Mouse (Mus musculus) urinary bladder, postnatal 14 days (tissue): Measurements from ENCODE around the gene Snap91.

Source experiments
- DNase-seq: peaks from one replicate; pipeline ENCODE4 v3.0.0; 2021; ENCODE audit warnings: low spot score

Snap91 gene

DNA sequence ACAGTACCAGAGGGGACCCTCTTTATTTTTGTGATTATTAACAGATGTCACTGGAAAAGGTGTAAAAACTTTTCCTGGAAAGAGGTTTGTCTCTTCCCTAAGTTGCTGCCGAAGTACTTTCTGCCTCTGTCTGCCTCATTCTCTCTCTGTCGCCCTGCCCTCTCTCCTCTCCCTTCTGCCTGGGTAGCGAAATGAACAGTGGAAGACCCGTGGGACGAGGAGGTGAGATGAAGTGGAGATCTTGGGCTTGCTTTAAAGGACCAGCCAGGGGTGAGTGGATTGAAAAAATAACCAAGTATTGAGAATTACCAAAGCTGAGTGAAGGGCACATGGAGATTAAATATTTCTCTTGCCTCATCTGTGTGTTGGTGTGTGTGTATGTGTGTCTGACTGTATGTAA, 136.4 kb downstream of the Snap91 start:
- DNase-seq: no peak

DNA sequence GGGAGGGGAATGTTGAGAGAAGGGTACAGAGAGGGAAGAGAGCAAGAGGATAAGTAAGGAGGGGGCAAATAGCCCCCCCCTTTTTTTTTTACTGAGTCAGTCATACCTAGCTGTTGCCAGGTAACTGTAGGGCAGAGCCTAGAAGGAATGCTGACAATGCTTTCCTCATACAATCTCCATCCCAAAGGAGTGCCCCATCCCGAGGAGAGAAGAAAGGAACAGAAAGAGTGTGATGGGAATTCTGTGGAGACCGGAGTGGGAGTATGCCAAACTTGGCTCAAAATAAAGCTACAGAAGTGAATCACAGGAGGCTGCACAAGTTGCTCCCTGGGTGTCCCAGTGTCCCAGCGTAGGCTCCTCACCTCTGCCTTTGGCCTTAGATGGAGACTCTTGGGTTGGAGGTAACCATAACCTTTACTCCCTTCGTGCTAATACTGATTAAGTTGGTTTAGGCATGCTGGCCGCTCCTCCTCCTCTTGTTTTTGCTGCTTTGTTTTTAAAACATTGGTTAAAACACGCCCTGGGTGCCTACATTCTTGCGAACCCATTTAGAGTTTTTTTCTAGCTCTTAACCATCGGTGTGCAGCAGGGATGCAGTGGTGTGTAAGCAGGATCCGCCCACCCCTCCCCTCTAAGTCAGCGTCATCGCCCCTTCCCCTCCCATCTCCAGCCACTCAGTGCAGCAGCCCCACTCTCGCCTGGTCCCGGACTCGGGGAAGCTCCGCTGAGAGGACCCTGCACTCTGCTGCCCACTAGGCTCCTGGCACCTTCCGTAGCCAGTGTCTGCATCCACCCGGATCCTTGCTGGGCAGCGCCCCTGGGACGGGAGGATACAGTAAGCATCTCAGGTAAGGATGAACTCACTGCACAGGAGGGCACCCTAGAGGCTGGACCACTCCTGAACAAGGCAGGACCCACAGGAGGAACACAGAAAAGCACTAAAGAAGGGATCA, 137.2 kb downstream of the Snap91 start, which contains the start of gene Prss35:
Prss35 (plus strand) TSS at position 691 of the 953 bp plus-strand sequence.
- DNase-seq: no peak

DNA sequence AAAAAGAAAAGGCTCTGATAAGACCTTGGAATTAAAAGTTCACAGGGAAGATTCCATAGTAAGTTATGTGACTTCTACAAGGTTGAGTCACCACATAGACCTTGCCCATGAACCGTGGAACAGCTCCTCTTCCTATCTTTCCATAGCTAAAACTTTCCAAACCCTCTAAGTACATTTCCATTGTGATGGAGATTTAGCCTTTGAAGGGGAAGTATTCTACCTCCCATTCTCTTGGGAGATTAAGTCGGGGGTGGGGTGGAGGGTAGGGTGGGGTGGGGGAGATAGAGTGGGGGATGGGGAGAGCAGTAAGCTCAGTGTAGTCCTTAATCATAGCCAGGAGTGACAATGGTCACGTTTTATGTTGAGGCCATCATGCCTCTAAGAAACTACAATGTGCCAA, 140.5 kb downstream of the Snap91 start:
- DNase-seq: no peak

DNA sequence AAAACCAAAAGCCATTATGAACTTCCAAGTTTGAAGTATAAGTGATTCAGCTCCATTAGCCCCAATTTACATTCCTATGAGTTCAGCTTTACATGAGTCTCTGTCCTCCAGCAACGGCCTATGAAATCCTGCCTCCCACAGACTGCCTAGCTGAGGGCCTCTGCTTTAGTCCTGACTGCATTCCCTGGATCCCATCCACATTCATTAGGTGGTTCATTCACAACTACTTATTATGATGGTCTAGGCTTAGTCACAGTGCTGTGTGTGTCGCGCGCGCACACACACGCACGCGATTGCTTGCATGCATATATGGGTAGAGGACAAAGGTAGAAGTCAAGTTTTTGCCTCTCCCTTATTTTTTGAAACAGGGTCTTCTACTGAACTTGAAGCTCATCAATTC, 141.7 kb downstream of the Snap91 start:
- DNase-seq: no peak

DNA sequence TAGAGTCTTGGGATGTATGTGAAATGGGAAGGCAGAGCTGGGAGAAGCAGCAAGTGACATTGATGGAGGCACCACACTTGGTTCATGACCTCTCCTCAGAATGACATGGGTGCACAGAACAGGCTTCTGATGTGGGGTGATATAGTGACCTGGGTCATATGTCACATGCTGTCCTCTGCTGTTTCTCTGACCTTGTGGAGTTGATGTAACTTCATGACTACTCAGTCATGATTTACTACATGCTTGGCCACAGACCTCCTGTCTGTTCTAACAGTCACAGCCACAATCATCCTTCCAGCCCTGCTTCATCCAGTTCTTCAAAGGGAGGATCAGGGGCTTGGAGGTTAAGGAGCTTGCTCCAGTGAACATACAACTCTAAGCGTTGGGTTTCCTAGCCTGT, 142.4 kb downstream of the Snap91 start:
- no peak for DNase-seq

DNA sequence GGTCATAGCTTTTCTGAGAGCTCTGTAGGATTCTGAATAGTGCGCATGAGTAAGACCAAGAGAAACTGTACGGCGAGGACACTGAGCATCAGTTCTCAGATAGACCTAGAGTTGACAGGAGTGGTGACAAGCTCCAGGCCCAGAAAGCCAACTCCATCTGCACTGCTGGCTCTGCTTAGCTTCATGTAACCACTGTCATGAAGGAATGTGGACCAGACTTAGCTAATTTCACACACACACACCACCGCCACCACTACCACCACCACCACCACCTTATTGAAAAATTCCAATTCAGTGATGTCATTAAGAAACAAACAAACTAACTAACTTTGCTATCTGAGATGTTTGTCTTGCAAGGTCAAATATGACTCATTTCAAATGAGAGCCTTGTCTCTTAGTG, 143.5 kb downstream of the Snap91 start:
- no peak for DNase-seq

DNA sequence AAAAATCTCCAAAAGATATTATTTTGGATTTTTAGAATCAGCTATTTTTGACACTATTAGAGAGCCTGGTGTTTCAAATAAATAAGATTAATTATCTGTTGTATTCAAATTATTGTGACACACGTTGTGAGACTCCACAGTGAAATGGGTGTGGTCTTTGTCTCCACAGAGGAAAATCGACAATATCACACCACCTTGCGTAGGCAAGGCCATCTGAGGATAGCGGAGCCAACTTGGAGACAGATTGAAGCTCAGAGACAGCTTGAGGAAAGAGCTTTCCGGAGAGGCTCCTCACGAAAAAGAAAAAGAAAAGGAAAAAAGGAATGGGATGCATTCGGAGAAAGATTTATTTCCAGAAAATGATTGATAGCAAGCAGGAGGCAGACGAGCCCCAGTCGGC, 145.7 kb downstream of the Snap91 start:
- DNase-seq: no peak

DNA sequence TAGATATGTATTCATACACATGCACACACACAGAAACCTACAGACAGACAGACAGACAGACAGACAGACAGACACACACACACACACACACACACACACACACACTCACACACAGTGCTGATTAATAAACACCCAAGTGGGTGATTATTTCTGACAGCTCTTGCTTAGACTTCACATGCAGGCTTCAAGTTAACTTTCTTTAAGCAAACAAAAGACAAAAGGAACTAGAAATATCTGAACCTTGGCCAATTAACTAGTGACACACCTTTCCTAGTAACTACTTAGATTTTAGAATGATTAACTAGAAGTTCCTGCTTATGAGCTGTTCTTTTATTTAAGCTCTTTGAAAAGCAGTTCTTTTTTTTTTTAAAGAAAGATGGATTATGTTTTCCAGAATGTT, 146.1 kb downstream of the Snap91 start:
- no peak for DNase-seq

DNA sequence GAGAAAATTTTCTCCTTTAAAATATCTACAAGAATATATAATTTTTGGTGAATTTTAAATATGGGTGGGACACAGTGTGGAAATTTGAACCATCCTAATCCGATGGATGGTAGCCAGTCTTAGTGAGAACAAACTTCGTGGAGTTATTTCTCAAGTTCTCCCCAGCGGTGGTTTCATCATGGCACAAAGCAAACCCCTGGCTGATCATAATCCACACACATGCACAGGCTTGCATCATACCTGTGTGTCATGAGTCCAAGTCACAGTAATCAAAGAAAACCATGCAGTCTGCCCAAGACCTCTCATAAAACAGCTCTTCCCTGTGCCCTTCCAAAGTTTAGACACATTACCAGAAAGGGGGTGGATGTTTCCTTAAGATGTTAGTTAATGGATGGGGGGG, 150.6 kb downstream of the Snap91 start:
- DNase-seq: no peak

DNA sequence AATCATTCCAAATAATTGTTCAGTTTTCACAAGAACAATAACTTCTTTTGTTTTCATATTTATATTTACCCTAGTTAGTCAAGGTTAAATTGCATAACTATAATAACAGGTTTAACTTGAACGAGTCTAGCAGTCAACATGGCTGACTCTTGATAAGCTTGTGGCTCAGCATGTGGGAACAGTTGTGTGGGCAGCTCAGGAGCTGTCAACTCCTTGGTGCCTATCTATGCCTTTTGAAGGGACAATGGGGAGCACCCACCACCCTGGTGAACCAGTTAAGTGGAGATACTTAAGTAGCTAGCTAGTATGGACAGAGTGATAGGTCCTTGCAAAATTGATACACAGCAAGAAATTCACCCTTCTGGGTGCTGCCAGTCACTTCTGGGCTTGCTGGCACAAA, 151.4 kb downstream of the Snap91 start:
- DNase-seq: no peak

DNA sequence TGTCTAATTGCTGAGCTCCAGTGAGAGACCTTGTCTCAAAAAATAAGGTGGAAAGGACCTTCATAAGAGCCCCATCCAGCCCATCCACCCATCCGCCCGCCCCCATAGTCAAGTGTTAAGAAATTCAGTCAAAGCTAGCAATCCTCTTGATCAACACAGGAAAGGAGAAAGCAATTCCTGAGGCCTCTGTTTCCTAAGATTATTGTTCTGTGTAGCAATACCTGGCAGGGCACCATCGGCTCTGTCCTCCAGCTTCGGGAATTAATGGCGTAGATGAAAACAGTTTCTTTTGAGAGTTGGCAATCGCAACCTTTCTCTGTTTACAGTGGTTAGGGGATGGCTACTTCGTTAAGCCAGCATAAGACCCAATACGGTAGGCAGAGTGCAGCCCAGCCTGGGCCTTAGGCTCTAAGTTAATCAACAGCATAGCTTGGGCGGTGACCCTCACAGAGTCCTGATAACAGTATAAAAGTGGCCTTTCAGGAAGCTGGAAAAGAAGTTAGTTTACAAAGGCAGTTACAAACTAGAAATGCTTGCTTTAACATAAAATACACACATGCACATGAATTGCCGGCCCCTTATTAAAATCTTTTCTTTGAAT, 152.1 kb downstream of the Snap91 start:
- DNase-seq: no peak

DNA sequence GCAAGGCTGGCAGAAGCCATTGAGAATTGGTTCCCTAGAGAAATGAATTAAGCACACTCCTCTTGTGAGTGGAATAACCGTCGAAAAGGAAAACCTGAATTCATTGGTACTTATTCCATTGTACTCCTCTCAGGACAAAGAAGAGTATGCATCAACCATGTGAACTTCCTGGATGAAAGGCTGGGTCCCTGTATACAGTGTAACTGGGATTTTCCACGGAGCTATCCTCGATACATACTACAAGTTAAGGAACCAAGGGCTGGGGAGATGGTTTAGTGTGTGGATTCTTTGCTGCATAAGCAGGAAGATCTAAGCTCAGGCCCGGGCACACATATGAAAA, 154.1 kb downstream of the Snap91 start:
- no peak for DNase-seq

DNA sequence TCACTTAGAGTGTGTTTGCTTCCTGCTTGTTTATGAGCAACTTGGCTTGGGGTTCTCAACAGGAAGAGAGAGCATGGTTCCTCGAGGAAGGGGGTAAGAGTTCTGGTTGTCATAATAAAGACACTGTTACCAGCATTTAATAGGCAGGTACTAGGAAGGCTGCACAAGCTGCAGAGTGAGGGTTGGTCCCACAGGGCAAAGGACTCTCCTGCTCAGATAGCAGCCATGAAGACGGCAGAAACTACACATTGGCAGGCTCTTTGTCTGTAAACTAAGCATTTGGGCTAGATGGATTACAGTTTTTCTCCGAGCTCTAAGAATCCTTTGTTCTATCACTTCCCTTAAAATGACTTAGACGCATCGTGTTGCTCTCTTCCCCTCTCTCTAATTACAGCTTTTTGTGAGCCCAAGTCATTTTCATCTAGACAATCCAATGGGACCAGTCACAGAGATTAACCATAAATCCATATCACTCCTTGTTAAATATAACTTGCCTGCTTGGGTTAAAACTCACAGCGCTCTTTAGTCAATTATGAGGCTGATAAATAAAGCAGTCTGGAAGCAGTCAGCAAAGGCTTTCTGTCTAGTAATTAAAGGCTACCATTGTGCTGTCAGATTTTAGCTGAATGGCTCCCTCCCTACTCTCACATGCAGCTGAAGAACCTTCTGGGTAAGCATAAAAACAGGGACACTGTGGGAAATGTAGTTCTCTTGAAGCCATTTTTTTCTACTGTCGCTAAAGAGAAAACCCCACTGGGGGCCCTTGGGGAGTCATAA, 154.7 kb downstream of the Snap91 start:
- no peak for DNase-seq

DNA sequence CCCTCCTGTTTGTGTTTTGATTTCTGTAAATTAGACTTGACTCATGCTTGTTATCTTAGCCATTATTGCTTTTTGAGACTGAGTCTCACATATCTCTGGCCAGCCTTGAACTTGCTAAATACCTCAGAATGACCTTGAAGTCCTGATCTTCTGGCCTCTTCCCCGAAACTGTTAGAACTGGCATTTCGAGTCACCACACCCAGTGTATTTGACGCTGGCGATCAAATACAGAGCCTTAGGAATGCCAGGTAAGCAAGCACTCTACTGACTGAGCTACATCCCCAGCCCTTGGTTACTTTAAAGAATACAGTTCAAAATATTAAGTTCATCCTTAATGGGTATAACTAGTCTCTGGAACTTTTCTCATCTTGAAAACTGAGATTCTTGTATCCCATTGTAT, 155.4 kb downstream of the Snap91 start:
- no peak for DNase-seq

DNA sequence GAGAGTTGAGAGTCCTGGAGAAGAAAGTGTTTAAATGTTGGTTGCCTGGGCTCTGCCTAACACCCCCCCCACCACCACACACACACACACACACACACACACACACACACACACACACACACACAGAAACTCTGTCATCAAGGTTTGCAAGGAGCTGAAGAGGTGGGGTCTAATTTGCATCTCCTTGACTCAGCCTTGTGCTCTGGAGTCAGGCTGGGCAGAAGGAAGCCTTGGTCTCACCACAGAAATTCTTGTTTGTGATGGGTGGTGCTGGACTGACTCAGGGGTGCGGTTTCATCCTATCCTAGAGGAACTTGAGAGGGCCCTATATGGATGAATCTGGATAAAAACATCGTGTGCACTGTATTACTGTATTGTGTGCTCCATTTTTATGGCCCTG, 159.7 kb downstream of the Snap91 start:
- no peak for DNase-seq

DNA sequence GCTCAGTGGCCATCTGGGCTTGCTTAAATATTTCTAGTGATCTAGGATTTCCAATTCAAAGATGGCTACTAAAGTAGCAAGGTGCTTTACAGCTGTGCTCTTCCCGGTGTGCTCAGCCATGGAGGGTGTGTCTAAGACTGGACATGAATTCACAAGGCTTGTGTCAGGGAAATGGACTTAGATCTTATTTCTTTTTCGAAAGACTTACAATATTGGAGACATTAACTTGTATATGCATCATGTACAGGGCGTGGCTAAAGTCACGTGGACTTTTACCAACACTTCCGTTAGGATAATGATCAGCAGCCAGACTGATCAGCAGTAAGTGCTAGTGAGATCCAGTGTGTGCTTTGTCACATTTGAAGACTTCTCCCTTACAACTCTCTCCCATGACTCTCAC, 160.2 kb downstream of the Snap91 start:
- no peak for DNase-seq

DNA sequence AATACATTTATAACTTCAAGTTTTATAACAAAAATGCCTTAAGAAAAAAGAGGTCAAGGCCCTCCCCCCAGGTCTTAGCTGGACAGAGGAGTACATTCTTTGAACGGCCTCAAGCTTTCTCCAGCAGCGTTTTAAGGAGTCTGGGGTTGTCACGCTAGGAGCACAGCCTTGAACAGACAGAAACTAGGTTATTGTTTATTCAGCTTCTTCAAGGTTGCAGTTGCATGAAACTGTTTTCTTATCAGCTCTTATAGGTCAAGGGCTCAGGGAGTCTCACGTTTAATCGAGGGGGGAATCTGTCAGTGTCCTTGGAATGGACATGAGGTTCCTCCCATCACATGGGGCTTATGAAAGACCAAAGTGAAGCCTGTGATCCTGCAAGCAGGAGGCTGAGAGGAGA, 163.3 kb downstream of the Snap91 start:
- DNase-seq: no peak

DNA sequence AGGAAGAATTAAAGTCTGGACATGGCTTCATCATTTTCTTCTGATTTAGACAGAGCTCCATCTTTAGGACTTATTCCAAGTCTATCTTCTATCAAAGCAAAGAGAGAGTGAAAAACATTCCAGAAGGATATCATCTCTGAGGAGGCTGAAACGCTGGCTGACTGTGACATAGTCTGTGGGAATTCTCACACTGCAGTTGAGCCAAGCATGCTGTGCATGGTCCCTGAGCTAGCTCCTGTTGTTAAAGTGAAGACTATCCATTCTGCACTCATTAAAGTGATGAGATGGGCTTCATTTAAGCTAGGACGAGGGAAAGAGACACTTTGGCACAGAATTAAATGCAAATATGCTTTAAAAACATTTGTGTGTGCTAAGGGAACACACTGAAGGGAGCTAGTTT, 163.9 kb downstream of the Snap91 start:
- no peak for DNase-seq
